Mouse (Mus musculus): ENCODE measurements around the gene Mitf. TPM values are rescaled to one million over a fixed set of nuclear protein-coding genes. Genes with fewer than 3 reads are reported as not detected.

Mitf gene
- total RNA-seq, 2 experiments from 2014 or later: 5.7 to 6.0 TPM

GRCm38 (mm10) chr6:97995606-97996307, 188.9 kb downstream of the Mitf start:
- intact Hi-C loops (cut with DNase I; ENCODE audit: low total_unique reads): no loop called here
- DNase-seq: no peak

- intact Hi-C loops (cut with DNase I; ENCODE audit: low total_unique reads): no loop called here
Measured at GRCm38 (mm10) chr6:98001551-98001950, 194.7 kb downstream of the Mitf start.

GRCm38 (mm10) chr6:98003114-98003513, 196.3 kb downstream of the Mitf start:
- intact Hi-C loops (cut with DNase I; ENCODE audit: low total_unique reads): loop anchor here (2.0 kb wide), 1 partner anchor 242 kb away; no protein-coding TSS in a partner anchor
- no peak for DNase-seq

More at GRCm38 (mm10) chr6:98001551-98001950, 194.7 kb downstream of the Mitf start:
- DNase-seq: no peak

GRCm38 (mm10) chr6:98005566-98005965, 198.7 kb downstream of the Mitf start:
- intact Hi-C loops (cut with DNase I; ENCODE audit: low total_unique reads): no loop called here
- no peak for DNase-seq

GRCm38 (mm10) chr6:98015066-98015465, 208.2 kb downstream of the Mitf start:
- intact Hi-C loops (cut with DNase I; ENCODE audit: low total_unique reads): no loop called here
- DNase-seq: no peak

- intact Hi-C loops (cut with DNase I; ENCODE audit: low total_unique reads): no loop called here
- no peak for DNase-seq
Measured at GRCm38 (mm10) chr6:98015819-98016218, 209.0 kb downstream of the Mitf start.

- no peak for DNase-seq
- intact Hi-C loops (cut with DNase I; ENCODE audit: low total_unique reads): no loop called here
Measured at GRCm38 (mm10) chr6:98023876-98024275, 217.0 kb downstream of the Mitf start.

- no peak for DNase-seq
- intact Hi-C loops (cut with DNase I; ENCODE audit: low total_unique reads): no loop called here
Measured at GRCm38 (mm10) chr6:98038513-98038912, 231.7 kb downstream of the Mitf start.

- intact Hi-C loops (cut with DNase I; ENCODE audit: low total_unique reads): no loop called here
- DNase-seq: no peak
Measured at GRCm38 (mm10) chr6:98041795-98042194, 234.9 kb downstream of the Mitf start.

GRCm38 (mm10) chr6:98046295-98047108, 239.7 kb downstream of the Mitf start:
- DNase-seq: peak; percentile 9
- intact Hi-C loops (cut with DNase I; ENCODE audit: low total_unique reads): no loop called here

GRCm38 (mm10) chr6:98047741-98048140, 240.9 kb downstream of the Mitf start:
- intact Hi-C loops (cut with DNase I; ENCODE audit: low total_unique reads): no loop called here
- no peak for DNase-seq

GRCm38 (mm10) chr6:98048671-98049438, 242.0 kb downstream of the Mitf start:
- peak; percentile 8 for DNase-seq
- intact Hi-C loops (cut with DNase I; ENCODE audit: low total_unique reads): no loop called here

GRCm38 (mm10) chr6:98049551-98049950, 242.7 kb downstream of the Mitf start:
- DNase-seq: no peak
- intact Hi-C loops (cut with DNase I; ENCODE audit: low total_unique reads): no loop called here

- intact Hi-C loops (cut with DNase I; ENCODE audit: low total_unique reads): no loop called here
- DNase-seq: no peak
Measured at GRCm38 (mm10) chr6:98061878-98062277, 255.0 kb downstream of the Mitf start.

- intact Hi-C loops (cut with DNase I; ENCODE audit: low total_unique reads): no loop called here
- DNase-seq: no peak
Measured at GRCm38 (mm10) chr6:98064926-98065325, 258.1 kb downstream of the Mitf start.

GRCm38 (mm10) chr6:98066420-98066819, 259.6 kb downstream of the Mitf start:
- intact Hi-C loops (cut with DNase I; ENCODE audit: low total_unique reads): no loop called here
- no peak for DNase-seq

Measured in gastrocnemius, postnatal 14 days (tissue).